Mouse (Mus musculus) hindbrain, postnatal 0 days (tissue): ENCODE measurements at regions not wholly inside any gene's neighbourhood (a gene's known extent, or its start where the extent isn't known, plus 50 kb on each side); places are given as distances from the start of the nearest gene placed in this dataset.

ENCODE experiments used
- ATAC-seq: fragments of 200-750 bp; cut with Nextera tagmentation; 2 replicates; pipeline ENCODE4 v1.8.0; 2017; ENCODE audit warnings: mild to moderate bottlenecking, moderate TSS enrichment, moderate library complexity
- DNase-seq: peaks from one replicate; pipeline ENCODE4 v3.0.0-alpha.2; 2015; ENCODE audit warnings: low spot score
- H3K27ac ChIP-seq: fragments of 300-500 bp; sonication (generic); 2 replicates; pipeline ENCODE4 v1.5.1; 2014; ENCODE audit warnings: mild to moderate bottlenecking
- H3K27me3 ChIP-seq: fragments of 300-500 bp; sonication (generic); 2 replicates; pipeline ENCODE4 v1.6.1; 2014; ENCODE audit warnings: low read length, mixed read lengths; ENCODE audit not compliant: insufficient read depth
- H3K36me3 ChIP-seq: fragments of 300-500 bp; sonication (generic); 2 replicates; pipeline ENCODE4 v1.6.1; 2014; ENCODE audit warnings: low read length, mixed read lengths; ENCODE audit not compliant: insufficient read depth
- H3K4me1 ChIP-seq: fragments of 300-500 bp; sonication (generic); 2 replicates; pipeline ENCODE4 v1.6.1; 2014; ENCODE audit warnings: antibody characterized with exemption, low read length, mixed read lengths; ENCODE audit not compliant: insufficient read depth
- H3K4me2 ChIP-seq: fragments of 300-500 bp; sonication (generic); 2 replicates; pipeline ENCODE4 v1.6.1; 2014; ENCODE audit warnings: low read depth, mild to moderate bottlenecking, low read length, moderate library complexity, mixed read lengths
- H3K4me3 ChIP-seq: fragments of 300-500 bp; sonication (generic); 2 replicates; pipeline ENCODE4 v1.5.1; 2014; ENCODE audit warnings: low read length
- H3K9ac ChIP-seq: fragments of 300-500 bp; sonication (generic); replicated peaks from 2 replicates; pipeline ENCODE4 v1.6.1; 2014; ENCODE audit warnings: mild to moderate bottlenecking, low read length, moderate library complexity, mixed read lengths
- H3K9me3 ChIP-seq: fragments of 300-500 bp; sonication (generic); 2 replicates; pipeline ENCODE4 v1.6.1; 2016; ENCODE audit warnings: low read length, mixed read lengths
- CTCF ChIP-seq: IDR thresholded peaks from 2 replicates; pipeline ENCODE4 v1.5.1; 2016; ENCODE audit warnings: antibody characterized with exemption, control low read depth, low read depth
- WGBS: fragments of 180-500 bp; shearing (Covaris S2); extraction: QIAGEN DNeasy Blood & Tissue Kit; methylation state at CpG from one replicate; pipeline ENCODE4 v1.1.7; 2014; 5-methylcytosine and 5-hydroxymethylcytosine counted together

DNA sequence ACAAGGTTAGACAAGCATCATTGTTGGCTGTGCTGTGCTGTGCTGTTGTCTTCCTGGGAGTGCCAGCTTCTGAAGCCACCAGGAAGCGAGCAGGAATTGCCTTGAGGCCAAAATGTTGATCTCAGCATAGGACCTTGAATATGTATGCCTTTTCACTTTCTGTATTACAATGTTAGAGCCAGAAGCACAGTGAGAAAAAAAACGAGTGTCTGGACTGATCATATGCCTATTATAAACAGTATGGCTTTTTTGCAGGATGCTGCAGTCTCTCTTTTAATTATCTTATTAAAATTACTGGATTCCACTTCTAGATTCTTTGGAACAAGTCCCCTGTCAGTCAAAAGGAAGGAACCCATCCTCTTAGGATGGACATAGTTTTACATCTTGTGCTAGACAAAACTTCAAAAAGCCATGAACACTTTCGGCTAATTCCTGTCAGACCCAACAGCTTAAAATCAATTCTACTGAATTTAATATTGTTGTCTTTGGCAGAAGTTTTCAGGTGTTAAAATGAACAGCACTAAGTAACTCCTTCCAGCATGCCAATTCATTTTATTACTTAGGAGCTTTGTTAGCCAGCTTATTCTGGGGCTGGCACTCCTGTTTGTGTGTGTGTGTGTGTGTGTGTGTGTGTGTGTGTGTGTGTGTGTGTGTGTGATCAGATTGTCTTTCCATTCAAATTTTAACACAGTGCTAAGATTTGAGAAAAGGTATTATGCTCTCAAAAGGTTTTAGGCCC, 220.8 kb upstream of the Adgrl4 start:
- no peak for ATAC-seq
- no peak overlapping the region for H3K27ac ChIP-seq
- no peak overlapping the region for H3K4me3 ChIP-seq
- H3K27me3 ChIP-seq: no peaks in the 10 kb centered on the region
- no peak for TF ChIP-seq CTCF
- 72% methylated on average over 3 of the region's 3 CpGs for WGBS
- H3K9me3 ChIP-seq: no peaks in the 10 kb centered on the region
- DNase-seq: no peak
- no peaks in the 10 kb centered on the region for H3K4me1 ChIP-seq
- no peak overlapping the region for H3K4me2 ChIP-seq
- no peaks in the 10 kb centered on the region for H3K36me3 ChIP-seq
- H3K9ac ChIP-seq: no peak overlapping the region

DNA sequence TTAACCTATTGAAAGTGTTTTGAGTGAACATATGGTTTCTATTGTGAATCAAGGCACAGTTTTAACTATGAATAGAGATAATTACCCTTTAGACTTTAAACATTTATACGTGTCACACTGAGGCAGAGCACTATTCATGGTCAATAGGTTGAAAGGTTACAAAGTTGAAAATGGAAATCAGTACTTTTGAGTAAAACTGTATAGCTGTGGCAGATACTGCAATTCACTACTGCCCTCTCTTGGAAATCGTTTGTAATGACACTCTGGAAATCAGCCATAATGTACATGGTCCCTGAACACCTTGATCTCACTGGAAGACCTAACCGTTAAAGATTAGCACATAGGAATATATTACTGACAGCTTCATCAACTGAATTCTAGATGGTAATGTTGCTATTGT, 215.3 kb upstream of the Adgrl4 start:
- no peaks in the 10 kb centered on the region for H3K27me3 ChIP-seq
- 7% methylated on average over 3 of the region's 3 CpGs for WGBS
- H3K4me2 ChIP-seq: no peak overlapping the region
- ATAC-seq (no peak; the same call in 1 of the 2 replicates), DNase-seq (peak; percentile 77)
- peak; percentile 84 for TF ChIP-seq CTCF
- no peaks in the 10 kb centered on the region for H3K9me3 ChIP-seq
- H3K36me3 ChIP-seq: no peaks in the 10 kb centered on the region
- no peaks in the 10 kb centered on the region for H3K4me1 ChIP-seq
- H3K27ac ChIP-seq: no peak overlapping the region
- H3K9ac ChIP-seq: no peak overlapping the region
- no peak overlapping the region for H3K4me3 ChIP-seq

DNA sequence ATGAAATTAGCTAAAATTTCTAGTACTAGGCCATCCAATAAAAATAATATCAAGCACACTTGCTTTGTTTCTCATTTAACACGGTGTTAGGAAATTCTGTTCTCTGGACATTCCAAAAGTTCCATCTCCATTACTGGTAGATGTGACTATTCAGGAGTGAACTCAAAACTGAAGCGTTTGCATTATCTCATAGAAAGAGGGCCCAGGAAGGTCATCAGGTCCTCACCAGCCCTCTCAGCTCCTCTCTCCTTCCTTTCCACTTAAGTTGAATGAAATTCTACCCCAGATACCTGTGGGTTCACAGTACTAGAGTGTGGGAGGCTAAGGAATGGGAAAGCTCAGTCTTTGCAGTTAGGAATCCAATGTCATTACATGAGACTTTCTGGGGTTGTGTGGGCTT, 185.2 kb upstream of the Adgrl4 start:
- no peaks in the 10 kb centered on the region for H3K9me3 ChIP-seq
- no peak for ATAC-seq
- TF ChIP-seq CTCF: no peak
- H3K4me1 ChIP-seq: no peaks in the 10 kb centered on the region
- no peak for DNase-seq
- H3K36me3 ChIP-seq: no peaks in the 10 kb centered on the region
- H3K27me3 ChIP-seq: no peaks in the 10 kb centered on the region
- H3K9ac ChIP-seq: no peak overlapping the region
- H3K27ac ChIP-seq: no peak overlapping the region
- H3K4me2 ChIP-seq: no peak overlapping the region
- H3K4me3 ChIP-seq: no peak overlapping the region
- 85% methylated on average over 2 of the region's 2 CpGs for WGBS

DNA sequence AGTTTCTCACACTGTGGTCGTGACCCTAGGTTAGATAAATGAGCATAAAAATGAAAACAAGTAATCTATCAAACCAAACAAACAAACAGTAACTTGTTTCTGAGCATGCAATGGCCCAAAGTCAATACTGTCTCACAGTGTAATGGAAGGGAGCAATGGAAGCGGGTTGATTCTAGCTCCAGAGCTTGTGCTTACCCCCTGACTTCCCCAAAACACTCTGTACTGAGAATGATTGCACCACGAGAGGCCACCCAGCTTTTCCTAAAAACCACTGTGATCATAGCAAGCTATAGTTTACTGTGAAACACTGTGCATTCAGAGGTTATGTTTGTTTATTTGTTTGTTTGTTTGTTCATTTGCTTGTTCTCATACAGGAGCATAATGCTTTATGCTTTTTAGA, 174.9 kb upstream of the Adgrl4 start:
- no peak for TF ChIP-seq CTCF
- Histone ChIP-seq H3K27ac (no peak overlapping the region), H3K27me3 (no peaks in the 10 kb centered on the region), H3K9me3 (no peaks in the 10 kb centered on the region), H3K4me1 (no peaks in the 10 kb centered on the region), H3K9ac (no peak overlapping the region), H3K4me3 (no peak overlapping the region), H3K4me2 (no peak overlapping the region), H3K36me3 (no peaks in the 10 kb centered on the region)
- no peak for ATAC-seq
- WGBS: 79% methylated on average over 3 of the region's 3 CpGs
- no peak for DNase-seq

- DNase-seq (no peak), ATAC-seq (no peak)
- H3K9me3 ChIP-seq: no peaks in the 10 kb centered on the region
- H3K4me2 ChIP-seq: no peak overlapping the region
- H3K27ac ChIP-seq: no peak overlapping the region
- no peaks in the 10 kb centered on the region for H3K4me1 ChIP-seq
- no peak overlapping the region for H3K4me3 ChIP-seq
- no peak overlapping the region for H3K9ac ChIP-seq
- no peak for TF ChIP-seq CTCF
- H3K27me3 ChIP-seq: no peaks in the 10 kb centered on the region
- WGBS: 26% methylated on average over 2 of the region's 2 CpGs
- H3K36me3 ChIP-seq: no peaks in the 10 kb centered on the region
Observed at GRCm38 (mm10) chr3:151265658-151266057, 172.0 kb upstream of the Adgrl4 start.

- ATAC-seq (no peak), DNase-seq (no peak)
- Histone ChIP-seq H3K4me3 (no peak overlapping the region), H3K9me3 (no peaks in the 10 kb centered on the region), H3K27ac (no peak overlapping the region), H3K4me1 (no peaks in the 10 kb centered on the region), H3K27me3 (no peaks in the 10 kb centered on the region), H3K9ac (no peak overlapping the region), H3K4me2 (no peak overlapping the region), H3K36me3 (no peaks in the 10 kb centered on the region)
- 94% methylated on average over 2 of the region's 2 CpGs for WGBS
- no peak for TF ChIP-seq CTCF
Observed at GRCm38 (mm10) chr3:151269514-151269913, 168.2 kb upstream of the Adgrl4 start.

- Histone ChIP-seq H3K27me3 (no peaks in the 10 kb centered on the region), H3K4me3 (no peak overlapping the region), H3K4me1 (no peaks in the 10 kb centered on the region), H3K36me3 (no peaks in the 10 kb centered on the region), H3K9me3 (no peaks in the 10 kb centered on the region), H3K4me2 (no peak overlapping the region), H3K9ac (no peak overlapping the region), H3K27ac (no peak overlapping the region)
- DNase-seq (no peak), ATAC-seq (no peak)
- no peak for TF ChIP-seq CTCF
- 90% methylated on average over 1 of the region's 1 CpGs for WGBS
Observed at GRCm38 (mm10) chr3:151283829-151284228, 153.9 kb upstream of the Adgrl4 start.
